Mouse (Mus musculus): ENCODE results near the gene Lcp1. TPM values are rescaled to one million over a fixed set of nuclear protein-coding genes. Genes with fewer than 3 reads are reported as not detected.

Lcp1 gene
- polyA plus RNA-seq, 1 experiment from 2014 or later = 16.5 TPM

GRCm38 (mm10) chr14:75170546-75170945 lies 39.6 kb downstream of the Lcp1 start:
- DNase-seq (ENCODE audit: low spot score) (no peak), ATAC-seq (no peak)
- Histone ChIP-seq H3K36me3 (ENCODE audit: control insufficient read depth, insufficient read depth, low read length) (no peaks in the 10 kb centered on the region), H3K4me3 (ENCODE audit: low read depth, low read length) (no peak overlapping the region), H3K27ac (ENCODE audit: low read depth, low read length) (no peak overlapping the region), H3K4me1 (ENCODE audit: control insufficient read depth, insufficient read depth, low read length) (no peaks in the 10 kb centered on the region), H3K4me2 (ENCODE audit: low read length) (no peak overlapping the region), H3K9me3 (replicated peaks; ENCODE audit: control insufficient read depth, low read length) (no peaks in the 10 kb centered on the region), H3K27me3 (replicated peaks; ENCODE audit: control insufficient read depth, insufficient read depth, low read length) (no peaks in the 10 kb centered on the region), H3K9ac (ENCODE audit: low read length) (no peak overlapping the region)
- WGBS = 72% methylated on average over 1 of the region's 1 CpGs

- no peak overlapping the region for H3K9ac ChIP-seq (ENCODE audit: low read length)
- no peak for DNase-seq (ENCODE audit: low spot score)
- H3K36me3 ChIP-seq (ENCODE audit: control insufficient read depth, insufficient read depth, low read length) = no peaks in the 10 kb centered on the region
- 88% methylated on average over 8 of the region's 8 CpGs for WGBS
- no peak overlapping the region for H3K27ac ChIP-seq (ENCODE audit: low read depth, low read length)
- no peak overlapping the region for H3K4me2 ChIP-seq (ENCODE audit: low read length)
- H3K4me3 ChIP-seq (ENCODE audit: low read depth, low read length) = no peak overlapping the region
- H3K4me1 ChIP-seq (ENCODE audit: control insufficient read depth, insufficient read depth, low read length) = no peaks in the 10 kb centered on the region
- no peaks in the 10 kb centered on the region for H3K27me3 ChIP-seq (replicated peaks; ENCODE audit: control insufficient read depth, insufficient read depth, low read length)
- no peaks in the 10 kb centered on the region for H3K9me3 ChIP-seq (replicated peaks; ENCODE audit: control insufficient read depth, low read length)
- ATAC-seq = no peak
These were observed 43.4 kb downstream of the Lcp1 start for GRCm38 (mm10) chr14:75174296-75174695.

- no peaks in the 10 kb centered on the region for H3K27me3 ChIP-seq (replicated peaks; ENCODE audit: control insufficient read depth, insufficient read depth, low read length)
- no peak overlapping the region for H3K4me2 ChIP-seq (ENCODE audit: low read length)
- no peak for ATAC-seq
- H3K9me3 ChIP-seq (replicated peaks; ENCODE audit: control insufficient read depth, low read length) = no peaks in the 10 kb centered on the region
- DNase-seq (ENCODE audit: low spot score) = no peak
- H3K9ac ChIP-seq (ENCODE audit: low read length) = no peak overlapping the region
- no peaks in the 10 kb centered on the region for H3K36me3 ChIP-seq (ENCODE audit: control insufficient read depth, insufficient read depth, low read length)
- H3K4me1 ChIP-seq (ENCODE audit: control insufficient read depth, insufficient read depth, low read length) = no peaks in the 10 kb centered on the region
- WGBS = 91% methylated on average over 9 of the region's 9 CpGs
- no peak overlapping the region for H3K27ac ChIP-seq (ENCODE audit: low read depth, low read length)
- no peak overlapping the region for H3K4me3 ChIP-seq (ENCODE audit: low read depth, low read length)
These were observed 44.0 kb downstream of the Lcp1 start for GRCm38 (mm10) chr14:75174731-75175555.

DNA sequence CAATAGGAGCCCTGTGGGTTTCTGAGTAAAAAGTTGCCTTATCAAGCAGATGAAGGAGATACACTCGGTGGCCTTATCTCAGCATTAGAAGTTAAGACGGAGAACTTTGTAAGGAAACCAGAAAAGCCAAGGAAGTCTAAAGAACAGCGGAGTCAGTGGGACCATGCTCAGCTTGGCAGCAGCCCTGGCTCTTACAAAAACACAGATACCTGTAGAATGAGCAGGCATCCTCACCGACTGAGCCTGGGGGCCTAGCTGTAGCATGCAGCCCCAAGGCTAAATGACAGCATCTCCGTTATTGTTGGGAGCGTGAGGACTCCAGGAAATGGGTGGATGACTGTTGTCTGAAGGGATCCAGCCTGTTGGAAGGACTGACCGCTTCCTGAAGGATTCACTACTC lies 44.9 kb downstream of the Lcp1 start:
- Histone ChIP-seq H3K4me3 (ENCODE audit: low read depth, low read length) (no peak overlapping the region), H3K9ac (ENCODE audit: low read length) (no peak overlapping the region), H3K4me1 (ENCODE audit: control insufficient read depth, insufficient read depth, low read length) (no peaks in the 10 kb centered on the region), H3K27ac (ENCODE audit: low read depth, low read length) (no peak overlapping the region), H3K36me3 (ENCODE audit: control insufficient read depth, insufficient read depth, low read length) (no peaks in the 10 kb centered on the region), H3K9me3 (replicated peaks; ENCODE audit: control insufficient read depth, low read length) (no peaks in the 10 kb centered on the region), H3K4me2 (ENCODE audit: low read length) (no peak overlapping the region), H3K27me3 (replicated peaks; ENCODE audit: control insufficient read depth, insufficient read depth, low read length) (no peaks in the 10 kb centered on the region)
- WGBS = 89% methylated on average over 7 of the region's 7 CpGs
- no peak for DNase-seq (ENCODE audit: low spot score)
- ATAC-seq = no peak

- Histone ChIP-seq H3K4me3 (ENCODE audit: low read depth, low read length) (no peak overlapping the region), H3K9me3 (replicated peaks; ENCODE audit: control insufficient read depth, low read length) (no peaks in the 10 kb centered on the region), H3K36me3 (ENCODE audit: control insufficient read depth, insufficient read depth, low read length) (no peaks in the 10 kb centered on the region), H3K9ac (ENCODE audit: low read length) (no peak overlapping the region), H3K27me3 (replicated peaks; ENCODE audit: control insufficient read depth, insufficient read depth, low read length) (no peaks in the 10 kb centered on the region), H3K4me1 (ENCODE audit: control insufficient read depth, insufficient read depth, low read length) (no peaks in the 10 kb centered on the region), H3K4me2 (ENCODE audit: low read length) (no peak overlapping the region), H3K27ac (ENCODE audit: low read depth, low read length) (no peak overlapping the region)
- WGBS = 70% methylated on average over 4 of the region's 4 CpGs
- ATAC-seq (no peak), DNase-seq (ENCODE audit: low spot score) (no peak)
These were observed 45.6 kb downstream of the Lcp1 start for GRCm38 (mm10) chr14:75176425-75177045.

DNA sequence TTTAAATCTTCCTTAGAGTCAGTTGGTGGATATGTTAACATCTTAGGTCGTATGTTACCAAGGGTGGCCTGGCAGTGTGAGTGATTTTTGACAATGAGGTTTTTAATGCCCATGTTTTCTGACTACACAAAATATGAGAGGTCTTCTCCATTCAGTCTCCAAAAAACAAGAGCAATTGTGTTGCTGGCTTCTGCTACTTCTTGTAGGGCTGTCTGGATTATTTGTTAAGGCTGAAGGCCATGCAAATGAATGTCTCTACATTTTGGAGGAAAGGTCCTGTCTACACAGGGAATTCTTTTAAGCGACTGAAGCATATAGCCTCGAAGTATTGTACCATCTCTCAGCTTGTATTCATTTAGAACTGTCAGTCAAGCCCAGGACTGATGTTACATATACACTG lies 46.5 kb downstream of the Lcp1 start:
- ATAC-seq = no peak
- H3K4me2 ChIP-seq (ENCODE audit: low read length) = no peak overlapping the region
- WGBS = 74% methylated on average over 3 of the region's 3 CpGs

GRCm38 (mm10) chr14:75178384-75178793 lies 47.5 kb downstream of the Lcp1 start:
- no peak overlapping the region for H3K27ac ChIP-seq (ENCODE audit: low read depth, low read length)
- 86% methylated on average over 14 of the region's 14 CpGs for WGBS
- no peak overlapping the region for H3K4me3 ChIP-seq (ENCODE audit: low read depth, low read length)
- DNase-seq (ENCODE audit: low spot score) (no peak), ATAC-seq (no peak)
- H3K9me3 ChIP-seq (replicated peaks; ENCODE audit: control insufficient read depth, low read length) = no peaks in the 10 kb centered on the region
- no peaks in the 10 kb centered on the region for H3K4me1 ChIP-seq (ENCODE audit: control insufficient read depth, insufficient read depth, low read length)
- no peak overlapping the region for H3K4me2 ChIP-seq (ENCODE audit: low read length)
- H3K9ac ChIP-seq (ENCODE audit: low read length) = no peak overlapping the region
- H3K36me3 ChIP-seq (ENCODE audit: control insufficient read depth, insufficient read depth, low read length) = no peaks in the 10 kb centered on the region
- no peaks in the 10 kb centered on the region for H3K27me3 ChIP-seq (replicated peaks; ENCODE audit: control insufficient read depth, insufficient read depth, low read length)

More for the DNA sequence above, 46.5 kb downstream of the Lcp1 start:
- H3K9ac ChIP-seq (ENCODE audit: low read length) = no peak overlapping the region
- H3K36me3 ChIP-seq (ENCODE audit: control insufficient read depth, insufficient read depth, low read length) = no peaks in the 10 kb centered on the region
- DNase-seq (ENCODE audit: low spot score) = no peak
- H3K27me3 ChIP-seq (replicated peaks; ENCODE audit: control insufficient read depth, insufficient read depth, low read length) = no peaks in the 10 kb centered on the region
- no peaks in the 10 kb centered on the region for H3K9me3 ChIP-seq (replicated peaks; ENCODE audit: control insufficient read depth, low read length)
- no peak overlapping the region for H3K27ac ChIP-seq (ENCODE audit: low read depth, low read length)
- no peak overlapping the region for H3K4me3 ChIP-seq (ENCODE audit: low read depth, low read length)
- H3K4me1 ChIP-seq (ENCODE audit: control insufficient read depth, insufficient read depth, low read length) = no peaks in the 10 kb centered on the region

GRCm38 (mm10) chr14:75178801-75179211 lies 47.9 kb downstream of the Lcp1 start:
- DNase-seq (ENCODE audit: low spot score) = no peak
- H3K4me2 ChIP-seq (ENCODE audit: low read length) = no peak overlapping the region
- H3K27ac ChIP-seq (ENCODE audit: low read depth, low read length) = no peak overlapping the region
- no peak overlapping the region for H3K9ac ChIP-seq (ENCODE audit: low read length)
- H3K36me3 ChIP-seq (ENCODE audit: control insufficient read depth, insufficient read depth, low read length) = no peaks in the 10 kb centered on the region
- H3K4me3 ChIP-seq (ENCODE audit: low read depth, low read length) = no peak overlapping the region
- H3K4me1 ChIP-seq (ENCODE audit: control insufficient read depth, insufficient read depth, low read length) = no peaks in the 10 kb centered on the region
- no peaks in the 10 kb centered on the region for H3K27me3 ChIP-seq (replicated peaks; ENCODE audit: control insufficient read depth, insufficient read depth, low read length)
- ATAC-seq = no peak
- WGBS = 90% methylated on average over 10 of the region's 10 CpGs
- no peaks in the 10 kb centered on the region for H3K9me3 ChIP-seq (replicated peaks; ENCODE audit: control insufficient read depth, low read length)

GRCm38 (mm10) chr14:75179255-75179963 lies 48.5 kb downstream of the Lcp1 start:
- Histone ChIP-seq H3K9me3 (replicated peaks; ENCODE audit: control insufficient read depth, low read length) (no peaks in the 10 kb centered on the region), H3K27me3 (replicated peaks; ENCODE audit: control insufficient read depth, insufficient read depth, low read length) (no peaks in the 10 kb centered on the region), H3K4me3 (ENCODE audit: low read depth, low read length) (no peak overlapping the region), H3K9ac (ENCODE audit: low read length) (no peak overlapping the region), H3K4me2 (ENCODE audit: low read length) (no peak overlapping the region), H3K27ac (ENCODE audit: low read depth, low read length) (no peak overlapping the region), H3K36me3 (ENCODE audit: control insufficient read depth, insufficient read depth, low read length) (no peaks in the 10 kb centered on the region), H3K4me1 (ENCODE audit: control insufficient read depth, insufficient read depth, low read length) (no peaks in the 10 kb centered on the region)
- 86% methylated on average over 20 of the region's 20 CpGs for WGBS
- no peak for DNase-seq (ENCODE audit: low spot score)
- ATAC-seq = no peak
